Mouse (Mus musculus): Measurements from ENCODE around the gene Cyb5rl. TPM values are rescaled to one million over a fixed set of nuclear protein-coding genes. Genes with fewer than 3 reads are reported as not detected.
A peak's percentile ranks its signal among the peaks of the same experiment; 100 is the strongest.
"Not testable (repeated sequence)": the region's sequence is repeated elsewhere in the genome, so short reads cannot be mapped to it uniquely, and the experiment has no call there.

The Cyb5rl gene
- polyA plus RNA-seq, 1 experiment from 2014 or later: 15.0 TPM

DNA sequence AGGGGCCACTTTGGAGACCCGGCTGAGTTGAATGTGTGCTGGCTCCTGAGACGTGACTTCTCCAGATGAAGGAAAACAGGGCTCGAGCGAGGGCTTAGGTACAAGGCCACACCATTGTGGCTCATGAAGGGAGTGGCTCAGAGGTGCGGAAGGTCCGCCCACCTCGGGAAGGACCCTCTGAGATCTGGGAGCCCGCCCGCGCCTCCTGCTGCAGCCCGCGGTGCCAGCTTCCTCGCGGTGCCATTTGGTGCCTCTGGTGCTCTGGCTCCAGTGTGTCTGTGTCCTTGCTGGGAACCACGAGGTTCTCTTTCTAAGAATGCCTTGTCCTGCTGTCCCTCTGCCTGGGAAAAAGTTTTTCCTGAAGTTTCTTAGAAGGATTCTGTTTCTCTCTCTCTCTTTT, 31.1 kb downstream of the Cyb5rl start:
- Histone ChIP-seq H3K9ac (ENCODE audit: low read depth, low read length) (no peak overlapping the region), H3K9me3 (replicated peaks; ENCODE audit: low read length) (no peaks in the 10 kb centered on the region), H3K4me2 (ENCODE audit: low read length) (no peak overlapping the region), H3K27me3 (ENCODE audit: insufficient read depth, low read length) (no peaks in the 10 kb centered on the region), H3K4me3 (replicated peaks; ENCODE audit: low read depth, low read length) (no peak overlapping the region), H3K36me3 (ENCODE audit: insufficient read depth, low read length) (no peaks in the 10 kb centered on the region), H3K27ac (no peak overlapping the region), H3K4me1 (replicated peaks; ENCODE audit: insufficient read depth, low read length) (no peaks in the 10 kb centered on the region)
- no peak for DNase-seq (ENCODE audit: low spot score)
- no peak for ATAC-seq (replicated peaks; ENCODE audit: low FRiP score, low read depth)
- TF ChIP-seq CTCF (IDR thresholded peaks at IDR 0.05; ENCODE audit: low read depth): 0 out of 2 replicates have a peak, but pooled peaks have one; percentile 4
- 27% methylated on average over 15 of the region's 15 CpGs for WGBS

GRCm38 (mm10) chr4:107098375-107098774, 31.6 kb downstream of the Cyb5rl start:
- DNase-seq (ENCODE audit: low spot score): no peak
- Histone ChIP-seq H3K9ac (ENCODE audit: low read depth, low read length) (no peak overlapping the region), H3K27ac (no peak overlapping the region), H3K4me3 (replicated peaks; ENCODE audit: low read depth, low read length) (no peak overlapping the region), H3K9me3 (replicated peaks; ENCODE audit: low read length) (no peaks in the 10 kb centered on the region), H3K27me3 (ENCODE audit: insufficient read depth, low read length) (no peaks in the 10 kb centered on the region), H3K36me3 (ENCODE audit: insufficient read depth, low read length) (no peaks in the 10 kb centered on the region), H3K4me2 (ENCODE audit: low read length) (no peak overlapping the region), H3K4me1 (replicated peaks; ENCODE audit: insufficient read depth, low read length) (no peaks in the 10 kb centered on the region)
- no peak for TF ChIP-seq CTCF (IDR thresholded peaks at IDR 0.05; ENCODE audit: low read depth)
- WGBS: 51% methylated on average over 10 of the region's 10 CpGs
- ATAC-seq (replicated peaks; ENCODE audit: low FRiP score, low read depth): no peak

- Histone ChIP-seq H3K9me3 (replicated peaks; ENCODE audit: low read length) (no peaks in the 10 kb centered on the region), H3K36me3 (ENCODE audit: insufficient read depth, low read length) (no peaks in the 10 kb centered on the region), H3K4me3 (replicated peaks; ENCODE audit: low read depth, low read length) (no peak overlapping the region), H3K4me2 (ENCODE audit: low read length) (no peak overlapping the region), H3K27ac (no peak overlapping the region), H3K9ac (ENCODE audit: low read depth, low read length) (no peak overlapping the region), H3K4me1 (replicated peaks; ENCODE audit: insufficient read depth, low read length) (no peaks in the 10 kb centered on the region), H3K27me3 (ENCODE audit: insufficient read depth, low read length) (no peaks in the 10 kb centered on the region)
- no peak for ATAC-seq (replicated peaks; ENCODE audit: low FRiP score, low read depth)
- no peak for DNase-seq (ENCODE audit: low spot score)
- no peak for TF ChIP-seq CTCF (IDR thresholded peaks at IDR 0.05; ENCODE audit: low read depth)
- 65% methylated on average over 17 of the region's 17 CpGs for WGBS
These were observed 32.2 kb downstream of the Cyb5rl start for GRCm38 (mm10) chr4:107098791-107099525.

DNA sequence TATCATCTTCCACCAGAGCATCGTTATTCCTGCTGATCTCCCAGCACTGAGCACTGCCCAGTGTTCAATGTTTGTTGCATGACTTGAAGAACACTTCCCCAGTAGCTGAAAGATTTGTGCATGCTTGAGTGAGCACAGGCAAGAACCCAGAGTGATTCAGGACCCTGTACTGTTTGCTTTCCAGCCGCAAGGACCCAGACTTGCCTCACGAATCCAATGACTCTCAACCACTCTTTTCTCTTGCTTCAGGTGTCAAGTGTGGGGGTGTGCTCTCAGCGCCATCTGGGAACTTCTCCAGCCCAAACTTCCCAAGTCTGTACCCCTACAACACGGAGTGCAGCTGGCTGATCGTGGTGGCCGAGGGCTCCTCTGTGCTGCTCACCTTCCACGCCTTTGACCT, 35.4 kb downstream of the Cyb5rl start:
- H3K4me2 ChIP-seq (ENCODE audit: low read length): no peak overlapping the region
- no peaks in the 10 kb centered on the region for H3K27me3 ChIP-seq (ENCODE audit: insufficient read depth, low read length)
- H3K4me1 ChIP-seq (replicated peaks; ENCODE audit: insufficient read depth, low read length): no peaks in the 10 kb centered on the region
- H3K9ac ChIP-seq (ENCODE audit: low read depth, low read length): no peak overlapping the region
- DNase-seq (ENCODE audit: low spot score) (no peak), ATAC-seq (replicated peaks; ENCODE audit: low FRiP score, low read depth) (no peak)
- no peak overlapping the region for H3K27ac ChIP-seq
- no peaks in the 10 kb centered on the region for H3K36me3 ChIP-seq (ENCODE audit: insufficient read depth, low read length)
- no peak overlapping the region for H3K4me3 ChIP-seq (replicated peaks; ENCODE audit: low read depth, low read length)
- WGBS: 61% methylated on average over 8 of the region's 8 CpGs
- no peak for TF ChIP-seq CTCF (IDR thresholded peaks at IDR 0.05; ENCODE audit: low read depth)
- no peaks in the 10 kb centered on the region for H3K9me3 ChIP-seq (replicated peaks; ENCODE audit: low read length)

DNA sequence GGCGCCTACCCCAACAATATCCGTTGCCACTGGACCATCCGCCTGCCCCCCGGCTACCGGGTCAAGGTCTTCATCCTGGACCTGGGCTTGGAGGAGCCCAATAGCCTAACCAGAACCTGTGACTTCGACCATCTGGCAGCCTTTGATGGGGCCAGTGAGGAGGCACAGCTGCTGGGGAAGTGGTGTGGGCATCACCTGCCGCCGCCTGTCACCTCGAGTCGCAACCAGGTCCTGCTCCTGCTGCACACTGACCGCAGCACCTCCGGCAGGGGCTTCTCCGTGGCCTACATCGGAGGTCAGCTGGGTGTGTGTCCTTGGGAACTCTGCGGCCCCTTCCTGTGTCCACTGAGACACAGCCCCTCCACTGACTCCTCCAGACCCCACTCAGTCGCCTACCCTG, 40.0 kb downstream of the Cyb5rl start:
- Histone ChIP-seq H3K27ac (no peak overlapping the region), H3K27me3 (ENCODE audit: insufficient read depth, low read length) (no peaks in the 10 kb centered on the region), H3K4me1 (replicated peaks; ENCODE audit: insufficient read depth, low read length) (peaks cover 8% of the 10 kb centered on the region; the same call in 1 of the 2 replicates), H3K4me2 (ENCODE audit: low read length) (no peak overlapping the region), H3K36me3 (ENCODE audit: insufficient read depth, low read length) (no peaks in the 10 kb centered on the region), H3K4me3 (replicated peaks; ENCODE audit: low read depth, low read length) (no peak overlapping the region), H3K9ac (ENCODE audit: low read depth, low read length) (no peak overlapping the region), H3K9me3 (replicated peaks; ENCODE audit: low read length) (no peaks in the 10 kb centered on the region)
- no peak for DNase-seq (ENCODE audit: low spot score)
- ATAC-seq (replicated peaks; ENCODE audit: low FRiP score, low read depth): no peak
- WGBS: 80% methylated on average over 16 of the region's 16 CpGs
- TF ChIP-seq CTCF (IDR thresholded peaks at IDR 0.05; ENCODE audit: low read depth): no peak

DNA sequence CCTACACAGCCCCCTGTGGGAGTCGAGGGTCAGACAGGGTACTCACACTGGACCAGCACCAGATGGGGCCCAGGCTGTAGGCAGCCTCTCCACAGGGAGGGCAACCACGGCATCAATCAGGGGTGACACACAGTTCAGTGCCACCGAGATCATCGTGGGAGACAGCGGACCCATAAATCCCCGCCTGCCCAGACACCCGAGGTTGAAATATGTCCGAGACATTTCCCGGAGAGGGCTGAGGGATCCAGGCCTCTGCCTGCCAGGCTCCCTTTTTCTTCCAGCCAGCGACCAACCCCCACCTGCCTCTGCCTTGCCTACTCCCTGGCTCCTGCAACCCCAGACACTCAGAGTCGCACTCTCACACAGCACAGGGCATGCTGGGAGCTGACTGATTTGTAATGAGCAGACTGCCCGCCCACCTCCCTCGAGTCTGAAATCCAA, 41.5 kb downstream of the Cyb5rl start:
- ATAC-seq (replicated peaks; ENCODE audit: low FRiP score, low read depth) (peak; percentile 77), DNase-seq (ENCODE audit: low spot score) (peak; percentile 79)
- H3K9me3 ChIP-seq (replicated peaks; ENCODE audit: low read length): no peaks in the 10 kb centered on the region
- no peaks in the 10 kb centered on the region for H3K27me3 ChIP-seq (ENCODE audit: insufficient read depth, low read length)
- WGBS: 13% methylated on average over 13 of the region's 13 CpGs
- H3K4me2 ChIP-seq (ENCODE audit: low read length): peak overlapping the region; percentile 30; the same call in 1 of the 2 replicates
- H3K9ac ChIP-seq (ENCODE audit: low read depth, low read length): peak overlapping the region; percentile 40; the same call in 1 of the 2 replicates
- no peaks in the 10 kb centered on the region for H3K36me3 ChIP-seq (ENCODE audit: insufficient read depth, low read length)
- TF ChIP-seq CTCF (IDR thresholded peaks at IDR 0.05; ENCODE audit: low read depth): no peak
- H3K4me3 ChIP-seq (replicated peaks; ENCODE audit: low read depth, low read length): no peak overlapping the region
- H3K4me1 ChIP-seq (replicated peaks; ENCODE audit: insufficient read depth, low read length): peaks cover 8% of the 10 kb centered on the region; the same call in 1 of the 2 replicates
- H3K27ac ChIP-seq: no peak overlapping the region

- H3K4me2 ChIP-seq (ENCODE audit: low read length); H3K4me1 ChIP-seq (replicated peaks; ENCODE audit: insufficient read depth, low read length); H3K36me3 ChIP-seq (ENCODE audit: insufficient read depth, low read length); H3K27ac ChIP-seq; H3K27me3 ChIP-seq (ENCODE audit: insufficient read depth, low read length); H3K4me3 ChIP-seq (replicated peaks; ENCODE audit: low read depth, low read length); H3K9me3 ChIP-seq (replicated peaks; ENCODE audit: low read length); ATAC-seq (replicated peaks; ENCODE audit: low FRiP score, low read depth); H3K9ac ChIP-seq (ENCODE audit: low read depth, low read length); DNase-seq (ENCODE audit: low spot score): not testable (repeated sequence)
- 89% methylated on average over 6 of the region's 6 CpGs for WGBS
These were observed 42.4 kb downstream of the Cyb5rl start for GRCm38 (mm10) chr4:107109181-107109580.
